Mouse (Mus musculus): ENCODE results near the gene Cacna1c.
"Not testable (repeated sequence)": the region's sequence is repeated elsewhere in the genome, so short reads cannot be mapped to it uniquely, and the experiment has no call there.

The Cacna1c gene

GRCm38 (mm10) chr6:118594833-118595680 lies 601.2 kb downstream of the Cacna1c start:
- DNase-seq (ENCODE audit: extremely low spot score) = no peak

DNA sequence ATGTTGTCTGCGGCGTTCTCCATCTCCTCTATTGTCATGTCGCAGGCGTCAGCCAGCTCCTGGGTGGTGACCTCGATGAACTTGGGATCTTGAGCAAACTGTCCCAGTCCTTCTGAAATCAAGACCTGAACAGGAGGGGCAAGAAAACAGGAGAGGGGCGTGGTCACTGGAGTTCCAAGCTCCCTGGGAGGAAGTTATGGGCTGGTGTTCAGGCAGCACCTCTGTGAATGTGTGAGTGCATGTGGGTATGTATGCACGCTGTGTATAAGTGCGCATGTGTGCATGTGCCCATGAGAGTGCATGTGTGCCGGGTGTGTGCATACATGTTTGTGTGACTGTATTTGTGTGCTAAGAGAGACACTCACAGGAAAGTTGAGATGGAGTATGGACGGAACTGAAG lies 602.1 kb downstream of the Cacna1c start:
- DNase-seq (ENCODE audit: extremely low spot score) = no peak

DNA sequence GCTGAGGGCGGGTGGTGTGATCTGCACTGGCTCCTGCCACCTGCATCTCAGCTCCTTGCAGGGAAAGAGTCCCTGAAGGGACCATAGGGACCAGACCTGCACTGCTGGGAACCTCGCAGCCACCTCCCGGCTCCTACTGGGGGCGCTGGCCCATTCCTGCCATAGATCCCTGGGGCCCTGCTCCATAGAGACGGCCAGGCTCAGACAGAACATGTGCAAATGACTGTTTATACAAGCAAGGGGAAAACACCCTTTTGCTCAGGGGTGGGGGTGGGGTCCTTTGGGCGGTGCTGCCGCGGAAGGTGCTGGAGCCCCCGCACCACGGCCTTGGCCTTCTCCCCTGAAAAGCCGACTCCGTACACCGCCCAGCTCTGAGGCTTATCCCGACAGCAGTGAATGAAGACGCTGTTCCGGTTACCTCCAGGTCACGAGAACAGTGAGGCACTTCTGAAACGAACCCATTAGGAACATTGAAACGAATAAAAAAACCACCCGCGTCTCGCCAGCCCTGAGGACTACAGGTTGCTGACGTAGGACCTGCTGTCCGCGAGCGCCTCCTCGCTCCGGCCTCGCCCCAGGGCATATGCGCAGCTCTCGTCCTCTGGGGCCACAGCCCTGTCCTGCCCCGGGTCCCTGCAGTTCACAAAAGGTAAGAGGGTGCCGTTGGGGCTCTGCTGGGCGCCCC lies 602.7 kb downstream of the Cacna1c start:
- peak; percentile 59 for DNase-seq (ENCODE audit: extremely low spot score)

DNA sequence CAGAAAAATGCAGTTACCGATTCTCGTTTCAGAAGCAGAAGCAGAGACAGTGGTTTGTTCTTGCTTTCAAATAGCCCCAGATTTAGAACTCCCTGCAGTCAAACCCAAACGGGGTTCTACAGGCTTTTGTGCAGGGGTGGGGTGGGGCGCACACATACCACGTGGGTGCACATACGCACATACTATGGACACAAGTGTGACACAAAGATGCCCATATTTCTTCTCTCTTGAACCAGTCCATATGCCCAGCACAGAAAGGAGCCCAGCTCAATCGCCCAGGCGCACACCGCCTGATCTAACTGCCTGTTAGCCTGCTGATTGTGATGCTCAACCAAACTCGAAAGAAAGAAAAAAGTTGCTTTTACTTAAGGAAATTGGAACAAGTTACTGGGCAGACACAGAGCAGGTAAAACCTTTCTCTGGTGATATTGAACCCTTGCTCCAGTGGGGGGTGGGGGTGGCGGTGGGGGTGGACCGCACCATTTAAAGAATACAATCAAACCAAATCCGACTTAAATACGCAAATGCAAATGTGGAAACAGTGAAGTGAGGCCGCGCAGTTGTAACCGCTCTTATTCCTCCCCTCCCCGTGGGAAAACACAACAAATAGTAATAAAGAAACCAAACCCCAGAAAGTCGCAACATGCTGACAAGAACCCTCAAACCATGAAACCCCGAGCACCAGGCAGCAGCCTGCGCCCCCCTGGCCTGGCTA lies 603.4 kb downstream of the Cacna1c start:
- DNase-seq (ENCODE audit: extremely low spot score) = peak; percentile 5

DNA sequence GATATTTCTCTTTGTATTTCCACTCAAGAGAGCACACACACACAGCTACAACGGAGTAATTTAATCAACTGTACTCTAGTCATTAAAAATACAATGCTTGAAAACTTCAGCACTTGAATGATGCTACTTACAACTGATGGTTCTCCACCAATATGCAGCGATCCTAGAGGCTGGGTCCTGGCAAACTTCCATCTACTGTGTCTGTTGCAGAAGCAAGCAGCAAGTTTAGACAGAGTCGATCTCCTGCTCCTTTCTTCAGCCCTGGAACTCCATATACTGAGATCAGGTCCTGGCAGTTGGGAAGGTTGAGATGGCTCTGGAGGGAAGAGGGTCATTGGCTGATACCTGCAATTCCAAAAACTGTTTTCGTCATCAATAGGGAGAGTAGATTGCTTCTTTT lies 617.5 kb downstream of the Cacna1c start:
- not testable (repeated sequence) for DNase-seq (ENCODE audit: extremely low spot score)

DNA sequence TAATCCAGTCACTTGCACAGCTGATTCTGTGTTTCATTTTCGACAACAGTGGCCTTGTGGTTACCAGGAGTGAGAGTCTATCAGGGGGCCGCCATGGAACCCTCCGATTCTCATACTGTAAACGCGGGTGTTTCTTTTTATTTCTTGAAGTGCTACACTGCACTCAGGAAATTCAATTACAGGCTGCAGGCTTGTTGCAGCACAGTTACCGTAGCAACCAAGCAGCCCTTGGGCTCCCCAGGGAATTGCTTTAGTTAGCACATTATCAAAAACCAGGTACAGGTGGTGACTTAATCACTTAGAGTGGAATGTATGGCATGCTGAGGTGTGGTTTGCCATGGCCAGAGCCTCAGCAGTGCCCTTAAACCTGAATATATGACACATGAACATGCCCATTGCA lies 621.9 kb downstream of the Cacna1c start:
- DNase-seq (ENCODE audit: extremely low spot score) = no peak

DNA sequence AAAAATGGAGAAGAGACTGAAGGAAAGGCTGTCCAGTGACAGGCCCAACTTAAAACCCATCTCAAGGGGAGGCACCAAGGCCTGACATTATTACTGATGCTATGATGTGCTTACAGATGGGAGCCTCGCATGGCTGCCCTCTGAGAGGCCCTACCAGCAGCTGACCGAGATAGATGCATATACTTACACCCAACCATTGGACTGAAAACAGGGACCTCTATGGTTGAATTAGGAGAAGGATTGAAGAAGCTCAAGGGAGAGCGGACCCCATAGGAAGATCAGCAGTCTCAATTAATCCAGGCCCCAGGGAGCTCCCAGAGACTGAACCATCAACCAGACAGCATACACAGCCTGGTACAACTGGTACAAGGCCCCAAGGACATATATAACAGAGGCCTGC lies 628.4 kb downstream of the Cacna1c start:
- DNase-seq (ENCODE audit: extremely low spot score) = no peak

- DNase-seq (ENCODE audit: extremely low spot score) = peak; percentile 92
Observed at GRCm38 (mm10) chr6:118561745-118562609, 634.2 kb downstream of the Cacna1c start, which contains the start of gene Ankrd26. TSS of gene Ankrd26 (minus strand) at chr6:118562226.

- DNase-seq (ENCODE audit: extremely low spot score) = no peak
Observed at GRCm38 (mm10) chr6:118561225-118561624, 635.0 kb downstream of the Cacna1c start.

DNA sequence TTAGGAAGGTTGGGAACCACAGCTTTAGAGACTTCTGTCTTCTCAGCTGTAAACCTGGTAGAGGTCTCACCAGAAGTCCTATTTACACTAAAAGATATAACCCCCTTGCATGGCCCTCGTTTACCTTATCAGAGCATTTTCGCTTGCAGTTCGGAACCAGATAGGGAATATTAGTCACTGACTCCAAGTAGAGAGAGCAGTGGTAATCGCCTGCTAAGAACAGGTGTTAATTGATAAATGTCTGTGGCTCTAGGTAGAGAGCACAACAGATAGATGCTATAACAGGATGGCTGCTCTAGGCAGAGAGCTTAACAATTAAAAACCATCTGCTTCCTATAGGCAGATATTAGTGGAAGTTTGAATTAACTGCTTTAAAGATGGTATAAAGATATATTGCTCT lies 657.6 kb downstream of the Cacna1c start:
- DNase-seq (ENCODE audit: extremely low spot score) = no peak
